Mouse (Mus musculus) lung, postnatal 36 days (tissue): ENCODE results near the gene Ccdc7a.
A peak's percentile ranks its signal among the peaks of the same experiment; 100 is the strongest.

ENCODE experiments used
- DNase-seq: peaks from one replicate; pipeline ENCODE4 v3.0.0; 2022; ENCODE audit warnings: mixed read lengths

Ccdc7a gene

GRCm38 (mm10) chr8:128685507-128686428 is 379.5 kb downstream of the Ccdc7a start, which contains the start of gene Itgb1:
Gene Itgb1, plus strand, starts transcription at chr8:128685654.
- peak; percentile 96 for DNase-seq

GRCm38 (mm10) chr8:128684609-128685506 is 380.5 kb downstream of the Ccdc7a start:
- DNase-seq = no peak
